Comparison of ENCODE assay signal across 17 mouse cellular contexts in genomic region chr5:103002116-103002515, GRCm38 (mm10).
A peak's percentile ranks its signal among the peaks of the same experiment; 100 is the strongest.
DNase-seq lines count a peak whose midpoint lies in the region; ATAC-seq lines count a peak whose summit lies in the region.
"Had no signal": no experiment of that assay in that cellular context is flagged by ENCODE, and none has a peak within 500 bp of the region (broad histone marks: within the 10 kb centered on the region; RNA-seq: fewer than 3 reads in every experiment).

No protein-coding gene starts in this region.

- no peaks in the 10 kb centered on the region for H3K9me3 ChIP-seq in embryonic facial prominence, embryonic 11.5 days (replicated peaks; ENCODE audit: control insufficient read depth, low read length)
- no peaks in the 10 kb centered on the region for H3K9me3 ChIP-seq in limb, embryonic 10.5 days (replicated peaks)
- H3K9me3 ChIP-seq in hindbrain, embryonic 12.5 days (replicated peaks) = no peaks in the 10 kb centered on the region

- no peaks in the 10 kb centered on the region for H3K27me3 ChIP-seq in embryonic facial prominence, embryonic 11.5 days (ENCODE audit: control insufficient read depth, insufficient read depth, low read length)
- no peaks in the 10 kb centered on the region for H3K27me3 ChIP-seq in limb, embryonic 10.5 days (ENCODE audit: low read depth, poor library complexity, severe bottlenecking)
- no peaks in the 10 kb centered on the region for H3K27me3 ChIP-seq in hindbrain, embryonic 12.5 days

- WGBS in embryonic facial prominence, embryonic 11.5 days = 42% methylated on average over 7 of the region's 7 CpGs
- 48% methylated on average over 7 of the region's 7 CpGs for WGBS in limb, embryonic 10.5 days
- WGBS in hindbrain, embryonic 12.5 days = 49% methylated on average over 7 of the region's 7 CpGs

- H3K4me2 ChIP-seq in embryonic facial prominence, embryonic 11.5 days (ENCODE audit: low read depth, low read length) = no peak overlapping the region
- H3K4me2 ChIP-seq in hindbrain, embryonic 12.5 days (replicated peaks) = no peak overlapping the region
- H3K4me2 ChIP-seq: hindbrain, embryonic 14.5 days had no signal

- no peak for ATAC-seq in embryonic facial prominence, embryonic 11.5 days (replicated peaks; ENCODE audit: insufficient number of reproducible peaks, low FRiP score, low TSS enrichment, low read depth)
- ATAC-seq in hindbrain, embryonic 12.5 days (ENCODE audit: low FRiP score) = no peak
- ATAC-seq: forebrain, embryonic 16.5 days; intestine, embryonic 16.5 days had no signal

- no peaks in the 10 kb centered on the region for H3K36me3 ChIP-seq in embryonic facial prominence, embryonic 11.5 days (replicated peaks; ENCODE audit: control insufficient read depth, insufficient read depth, low read depth, low read length)
- H3K36me3 ChIP-seq in limb, embryonic 10.5 days = no peaks in the 10 kb centered on the region
- H3K36me3 ChIP-seq in hindbrain, embryonic 12.5 days = no peaks in the 10 kb centered on the region

- H3K4me1 ChIP-seq in embryonic facial prominence, embryonic 11.5 days (ENCODE audit: control insufficient read depth, insufficient read depth, low read length) = no peaks in the 10 kb centered on the region
- peaks cover 25% of the 10 kb centered on the region for H3K4me1 ChIP-seq in limb, embryonic 10.5 days
- H3K4me1 ChIP-seq in hindbrain, embryonic 12.5 days = no peaks in the 10 kb centered on the region

- no peak overlapping the region for H3K4me3 ChIP-seq in embryonic facial prominence, embryonic 11.5 days (ENCODE audit: low read depth, low read length)
- H3K4me3 ChIP-seq in limb, embryonic 10.5 days = no peak overlapping the region
- no peak overlapping the region for H3K4me3 ChIP-seq in hindbrain, embryonic 12.5 days

- H3K27ac ChIP-seq in embryonic facial prominence, embryonic 11.5 days (replicated peaks; ENCODE audit: low read depth, low read length) = no peak overlapping the region
- H3K27ac ChIP-seq in limb, embryonic 10.5 days = peak overlapping the region; percentile 23; the same call in 1 of the 2 replicates
- H3K27ac ChIP-seq in hindbrain, embryonic 12.5 days = no peak overlapping the region
- H3K27ac ChIP-seq: hindbrain, embryonic 14.5 days had no signal

- intact Hi-C loops in gastrocnemius, postnatal 14 days (cut with DNase I; ENCODE audit: low total_unique reads) = no loop called here

- no peak overlapping the region for H3K9ac ChIP-seq in embryonic facial prominence, embryonic 11.5 days (replicated peaks; ENCODE audit: low read length)
- H3K9ac ChIP-seq in hindbrain, embryonic 12.5 days = no peak overlapping the region
- H3K9ac ChIP-seq: hindbrain, embryonic 14.5 days had no signal

- DNase-seq in gastrocnemius, adult 18-20 months (ENCODE audit: low spot score) = peak; percentile 28
- DNase-seq in gastrocnemius, postnatal 14 days = no peak
- DNase-seq in embryo, embryonic 10.5 days (ENCODE audit: low spot score) = peak; percentile 27
- peak; percentile 48 for DNase-seq in embryonic facial prominence, embryonic 11.5 days (ENCODE audit: low spot score)
- DNase-seq in limb, embryonic 10.5 days (ENCODE audit: low spot score) = peak; percentile 48
- DNase-seq in adrenal gland, postnatal 25 days = no peak
- no peak for DNase-seq in cerebellum, postnatal 36 days
- DNase-seq: adrenal gland, postnatal 10 days; cerebellum, adult 11-12 months; cerebellum, adult 9-10 months; cerebellum, postnatal 25 days; heart, adult 11 months; kidney, adult 2 months had no signal

Comparison
In these comparisons a context has a peak if more than half of its experiments do, and no peak if none do; other contexts are left out.
1. DNase-seq: peak in gastrocnemius, adult 18-20 months (single experiment), embryo, embryonic 10.5 days (single experiment), embryonic facial prominence, embryonic 11.5 days (single experiment) and limb, embryonic 10.5 days (single experiment); none in gastrocnemius, postnatal 14 days (single experiment), adrenal gland, postnatal 25 days (single experiment) and cerebellum, postnatal 36 days (0 of 2).